Mouse (Mus musculus) left cerebral cortex, adult 18-20 months (tissue): ENCODE measurements around the gene Psd. TPM values are rescaled to one million over a fixed set of nuclear protein-coding genes. Genes with fewer than 3 reads are reported as not detected.

Experiments used
- DNase-seq, 2 experiments: peaks; one replicate each; pipeline ENCODE4 v3.0.0; 2021 to 2022; ENCODE audit warnings: low spot score in 2 of 2, mixed read lengths in 1 of 2
- long read RNA-seq, 2 experiments: library from polyadenylated mRNA; stranded (forward); transcript quantifications; one replicate each; pipeline ENCODE4 v2.0.0; 2021
- total RNA-seq, 2 experiments: library from RNA; stranded (reverse); gene quantifications; 2 replicates each; pipeline ENCODE4 v1.2.3; 2021

Gene Psd
- 100 to 1,000 TPM; 612 to 681 TPM for total RNA-seq
- long read RNA-seq, experiment 1, transcript Psd-210 (16 exons, 3,398 nt), result minor isoform, 8 of 648 reads
- long read RNA-seq, experiment 1, transcript Psd-211 (8 exons, 1,705 nt), result minor isoform, 7 of 648 reads
- long read RNA-seq, experiment 1, transcript Psd-208 (8 exons, 2,034 nt), result major isoform, 375 of 648 reads
- long read RNA-seq, experiment 1, partial matches to known transcripts, result 101 of 648 reads
- long read RNA-seq, experiment 1, other reads (novel, unspliced or antisense), result 153 of 648 reads
- long read RNA-seq, experiment 2, transcript Psd-208 (8 exons, 2,034 nt), result major isoform, 309 of 505 reads
- long read RNA-seq, experiment 2, transcript Psd-211 (8 exons, 1,705 nt), result minor isoform, 5 of 505 reads
- long read RNA-seq, experiment 2, transcript Psd-210 (16 exons, 3,398 nt), result minor isoform, 9 of 505 reads
- long read RNA-seq, experiment 2, partial matches to known transcripts, result 102 of 505 reads
- long read RNA-seq, experiment 2, other reads (novel, unspliced or antisense), result 80 of 505 reads

GRCm38 (mm10) chr19:46326756-46327305 is at the start of gene Psd:
Gene Psd (minus strand): TSS chr19:46327156.
- peak; percentile 66 to 75 for DNase-seq

GRCm38 (mm10) chr19:46375891-46376290 is 48.9 kb upstream of the Psd start:
- no peak for DNase-seq

- no peak for DNase-seq
Measured at GRCm38 (mm10) chr19:46375489-46375888, 48.5 kb upstream of the Psd start.

GRCm38 (mm10) chr19:46374477-46375088 is 47.6 kb upstream of the Psd start:
- DNase-seq, result no peak

- peak; percentile 56 to 59 for DNase-seq
Measured at GRCm38 (mm10) chr19:46369204-46369603, 42.2 kb upstream of the Psd start.

GRCm38 (mm10) chr19:46367798-46368590 is 41.0 kb upstream of the Psd start:
- DNase-seq, result peak; percentile 58 to 70

- DNase-seq, result no peak
Measured at GRCm38 (mm10) chr19:46363294-46364009, 36.5 kb upstream of the Psd start.

GRCm38 (mm10) chr19:46362104-46362503 is 35.1 kb upstream of the Psd start:
- no peak for DNase-seq

GRCm38 (mm10) chr19:46358381-46358780 is 31.4 kb upstream of the Psd start:
- DNase-seq, result no peak

GRCm38 (mm10) chr19:46357344-46358280 is 30.7 kb upstream of the Psd start:
- DNase-seq, result no peak

GRCm38 (mm10) chr19:46356701-46357138 is 29.8 kb upstream of the Psd start:
- peak; percentile 83 to 89 for DNase-seq

GRCm38 (mm10) chr19:46350168-46350932 is 23.4 kb upstream of the Psd start, which contains the start of gene 2310034G01Rik:
Gene 2310034G01Rik (minus strand): TSS chr19:46350302.
- no peak for DNase-seq

- no peak for DNase-seq
Measured at GRCm38 (mm10) chr19:46349550-46349949, 22.6 kb upstream of the Psd start.

GRCm38 (mm10) chr19:46348761-46349458 is 22.0 kb upstream of the Psd start:
- peak; percentile 91 to 96 for DNase-seq

- no peak for DNase-seq
Measured at GRCm38 (mm10) chr19:46347936-46348668, 21.1 kb upstream of the Psd start.

GRCm38 (mm10) chr19:46347146-46347545 is 20.2 kb upstream of the Psd start:
- no peak for DNase-seq
